8 mouse cellular contexts compared by ENCODE assay signal in genomic region chr13:37311555-37312221, GRCm38 (mm10). TPM values are rescaled to one million over a fixed set of nuclear protein-coding genes. Genes with fewer than 3 reads are reported as not detected.
DNase-seq lines count a peak whose midpoint lies in the region; ATAC-seq lines count a peak whose summit lies in the region.

No protein-coding gene starts in this region.

- no peaks in the 10 kb centered on the region for H3K9me3 ChIP-seq in forebrain, embryonic 10.5 days
- H3K9me3 ChIP-seq in intestine, embryonic 16.5 days (ENCODE audit: control insufficient read depth, low read length), result no peaks in the 10 kb centered on the region
- H3K9me3 ChIP-seq in stomach, embryonic 16.5 days (replicated peaks; ENCODE audit: control insufficient read depth, low read length), result no peaks in the 10 kb centered on the region

- H3K27me3 ChIP-seq in forebrain, embryonic 10.5 days (ENCODE audit: poor library complexity, severe bottlenecking), result peaks cover 30% of the 10 kb centered on the region
- H3K27me3 ChIP-seq in intestine, embryonic 16.5 days (replicated peaks; ENCODE audit: control insufficient read depth, insufficient read depth, low read length), result no peaks in the 10 kb centered on the region
- H3K27me3 ChIP-seq in stomach, embryonic 16.5 days (ENCODE audit: control insufficient read depth, insufficient read depth, low read length), result 0 out of 2 replicates have a peak, but pooled peaks cover 4% of the 10 kb centered on the region

- intact Hi-C loops in gastrocnemius, postnatal 14 days (cut with DNase I; ENCODE audit: low total_unique reads), result loop anchor here (5.0 kb wide), 2 partner anchors 1029 to 1294 kb away; no protein-coding TSS in a partner anchor
- intact Hi-C loops in gastrocnemius, postnatal 36 days (cut with DNase I), result loop anchor here (2.0 to 5.0 kb wide), 3 partner anchors 519 to 1293 kb away; no protein-coding TSS in a partner anchor

- H3K9ac ChIP-seq in intestine, embryonic 16.5 days (ENCODE audit: low read depth, low read length), result peak overlapping the region; percentile 64
- H3K9ac ChIP-seq in stomach, embryonic 16.5 days (ENCODE audit: low read length), result peak overlapping the region; percentile 71

- H3K4me3 ChIP-seq in forebrain, embryonic 10.5 days, result peak overlapping the region; percentile 52
- H3K4me3 ChIP-seq in intestine, embryonic 16.5 days (ENCODE audit: low read length), result peak overlapping the region; percentile 48
- no peak overlapping the region for H3K4me3 ChIP-seq in stomach, embryonic 16.5 days (replicated peaks; ENCODE audit: low read length)

- WGBS in forebrain, embryonic 10.5 days, result 17% methylated on average over 27 of the region's 27 CpGs
- 33% methylated on average over 27 of the region's 27 CpGs for WGBS in intestine, embryonic 16.5 days
- 33% methylated on average over 27 of the region's 27 CpGs for WGBS in stomach, embryonic 16.5 days

- peak overlapping the region; percentile 89 for H3K4me2 ChIP-seq in intestine, embryonic 16.5 days (ENCODE audit: low read depth, low read length)
- H3K4me2 ChIP-seq in stomach, embryonic 16.5 days (ENCODE audit: low read depth, low read length), result peak overlapping the region; percentile 78

- peak; percentile 29; the same call in 1 of the 2 replicates for ATAC-seq in intestine, embryonic 16.5 days
- ATAC-seq in stomach, embryonic 16.5 days (ENCODE audit: insufficient read depth, low FRiP score), result peak; percentile 18
- no peak for ATAC-seq in inflammation-experienced regulatory T-cells, adult 6 months

- peaks cover 24% of the 10 kb centered on the region for H3K4me1 ChIP-seq in forebrain, embryonic 10.5 days
- peaks cover 6% of the 10 kb centered on the region; the same call in 1 of the 2 replicates for H3K4me1 ChIP-seq in intestine, embryonic 16.5 days (ENCODE audit: control insufficient read depth, insufficient read depth, low read length)
- peaks cover 3% of the 10 kb centered on the region; the same call in 1 of the 2 replicates for H3K4me1 ChIP-seq in stomach, embryonic 16.5 days (ENCODE audit: control insufficient read depth, insufficient read depth, low read length)

- H3K27ac ChIP-seq in forebrain, embryonic 10.5 days, result peak overlapping the region; percentile 88
- no peak overlapping the region for H3K27ac ChIP-seq in intestine, embryonic 16.5 days (ENCODE audit: low read length)
- no peak overlapping the region for H3K27ac ChIP-seq in stomach, embryonic 16.5 days (ENCODE audit: low read length)

- peak; percentile 16 for DNase-seq in gastrocnemius, postnatal 14 days
- DNase-seq in gastrocnemius, postnatal 36 days, result no peak
- peak; percentile 61 for DNase-seq in ZHBTc4 (ENCODE audit: low read depth, low spot score)
- peak; percentile 38 for DNase-seq in forebrain, embryonic 10.5 days (ENCODE audit: extremely low spot score, low spot score)
- peak; percentile 67 for DNase-seq in mesoderm, embryonic 11.5 days (ENCODE audit: low read depth, low spot score)

- H3K36me3 ChIP-seq in forebrain, embryonic 10.5 days (replicated peaks), result no peaks in the 10 kb centered on the region
- no peaks in the 10 kb centered on the region for H3K36me3 ChIP-seq in intestine, embryonic 16.5 days (ENCODE audit: control insufficient read depth, insufficient read depth, low read length)
- H3K36me3 ChIP-seq in stomach, embryonic 16.5 days (ENCODE audit: control insufficient read depth, insufficient read depth, low read length), result no peaks in the 10 kb centered on the region

RNA-seq across cellular contexts. Expression of gene Ly86, which starts 33.3 kb away (rescaled TPM):
- total RNA-seq in gastrocnemius, postnatal 14 days (2021), result 1 to 10 TPM; 1.4 to 1.5 TPM
- under 1 TPM; 0.54 to 0.72 TPM for total RNA-seq in gastrocnemius, postnatal 36 days (2021)
- polyA plus RNA-seq in forebrain, embryonic 10.5 days (2016; fragmentation: Nextera tagmentation; extraction: Ambion mirVana), result 3.0 and 4.2 TPM in 2 replicates
- polyA plus RNA-seq in intestine, embryonic 16.5 days (2015; fragmentation: Nextera tagmentation; extraction: Ambion mirVana), result 9.6 and 11.2 TPM in 2 replicates
- 10.1 and 10.2 TPM in 2 replicates for polyA plus RNA-seq in stomach, embryonic 16.5 days (2015; fragmentation: Nextera tagmentation; extraction: Ambion mirVana)
- polyA plus RNA-seq in inflammation-experienced regulatory T-cells, adult 6 months (2017; shearing (Covaris generic)), result 1 to 10 TPM; 3.7 to 7.8 (median 6.4) TPM

Comparison
In these comparisons a context has a peak if more than half of its experiments do, and no peak if none do; other contexts are left out.
1. DNase-seq: peak in gastrocnemius, postnatal 14 days (single experiment), ZHBTc4 (single experiment), forebrain, embryonic 10.5 days (single experiment) and mesoderm, embryonic 11.5 days (single experiment); none in gastrocnemius, postnatal 36 days (0 of 2).